Mouse (Mus musculus) liver, embryonic 11.5 days (tissue): ENCODE measurements around the gene Zbtb24. TPM values are rescaled to one million over a fixed set of nuclear protein-coding genes. Genes with fewer than 3 reads are reported as not detected.

ENCODE experiments used
- ATAC-seq: fragments of 200-750 bp; cut with Nextera tagmentation; replicated peaks from 2 replicates; pipeline ENCODE4 v1.8.0; 2017; ENCODE audit warnings: moderate number of reproducible peaks, mild to moderate bottlenecking, moderate TSS enrichment, moderate library complexity; ENCODE audit not compliant: low FRiP score
- DNase-seq: peaks from one replicate; pipeline ENCODE4 v3.0.0-alpha.2; 2017; ENCODE audit warnings: low spot score
- H3K27ac ChIP-seq: fragments of 300-500 bp; sonication (generic); 2 replicates; pipeline ENCODE4 v1.5.1; 2014; ENCODE audit warnings: mild to moderate bottlenecking, low read depth, low read length, control low read depth
- H3K27me3 ChIP-seq: fragments of 300-500 bp; sonication (generic); replicated peaks from 2 replicates; pipeline ENCODE4 v1.6.1; 2014; ENCODE audit warnings: low read length, mixed read lengths; ENCODE audit not compliant: control insufficient read depth, insufficient read depth
- H3K36me3 ChIP-seq: fragments of 300-500 bp; sonication (generic); 2 replicates; pipeline ENCODE4 v1.6.1; 2014; ENCODE audit warnings: mild to moderate bottlenecking, low read length, moderate library complexity, mixed read lengths; ENCODE audit not compliant: control insufficient read depth, insufficient read depth
- H3K4me1 ChIP-seq: fragments of 300-500 bp; sonication (generic); replicated peaks from 2 replicates; pipeline ENCODE4 v1.6.1; 2014; ENCODE audit warnings: low read length, mixed read lengths; ENCODE audit not compliant: control insufficient read depth, insufficient read depth
- H3K4me2 ChIP-seq: fragments of 300-500 bp; sonication (generic); 2 replicates; pipeline ENCODE4 v1.6.1; 2014; ENCODE audit warnings: mild to moderate bottlenecking, control low read depth, moderate library complexity
- H3K4me3 ChIP-seq: fragments of 300-500 bp; sonication (generic); 2 replicates; pipeline ENCODE4 v1.5.1; 2014; ENCODE audit warnings: low read depth, low read length, control low read depth
- H3K9ac ChIP-seq: fragments of 300-500 bp; sonication (generic); 2 replicates; pipeline ENCODE4 v1.6.1; 2014; ENCODE audit warnings: low read depth, low read length, control low read depth
- H3K9me3 ChIP-seq: fragments of 300-500 bp; sonication (generic); 2 replicates; pipeline ENCODE4 v1.6.1; 2016; ENCODE audit warnings: low read length, inconsistent platforms, mixed read lengths; ENCODE audit not compliant: control insufficient read depth
- WGBS: fragments of 180-500 bp; shearing (Covaris S2); extraction: QIAGEN DNeasy Blood & Tissue Kit; methylation state at CpG from one replicate; pipeline ENCODE4 v1.1.7; 2014; 5-methylcytosine and 5-hydroxymethylcytosine counted together
- polyA plus RNA-seq: library from polyadenylated mRNA; unstranded; fragments of >200 nt; fragmentation: Nextera tagmentation; extraction: Ambion mirVana; gene quantifications from 2 replicates; pipeline ENCODE4 v1.2.1, GENCODE M21; 2014

The Zbtb24 gene
- polyA plus RNA-seq, 1 experiment from 2014 or later, result 10.8 TPM

- Histone ChIP-seq H3K9me3 (no peaks in the 10 kb centered on the region), H3K9ac (no peak overlapping the region), H3K36me3 (peaks cover 18% of the 10 kb centered on the region; the same call in 1 of the 2 replicates), H3K27me3 (no peaks in the 10 kb centered on the region), H3K4me2 (no peak overlapping the region; the same call in 1 of the 2 replicates), H3K4me3 (peak overlapping the region; percentile 12; the same call in 1 of the 2 replicates), H3K27ac (no peak overlapping the region), H3K4me1 (peaks cover 19% of the 10 kb centered on the region)
- ATAC-seq (no peak), DNase-seq (no peak)
- WGBS, result 94% methylated on average over 9 of the region's 9 CpGs
Observed at GRCm38 (mm10) chr10:41451656-41452055, 1.5 kb downstream of the Zbtb24 start.

GRCm38 (mm10) chr10:41452791-41453190 lies 2.6 kb downstream of the Zbtb24 start:
- 83% methylated on average over 3 of the region's 3 CpGs for WGBS
- no peak for ATAC-seq
- Histone ChIP-seq H3K9me3 (no peaks in the 10 kb centered on the region), H3K4me2 (no peak overlapping the region), H3K27me3 (no peaks in the 10 kb centered on the region), H3K9ac (no peak overlapping the region), H3K36me3 (peaks cover 18% of the 10 kb centered on the region; the same call in 1 of the 2 replicates), H3K4me1 (peaks cover 19% of the 10 kb centered on the region), H3K4me3 (no peak overlapping the region), H3K27ac (no peak overlapping the region)
- no peak for DNase-seq

GRCm38 (mm10) chr10:41459990-41460389 lies 9.8 kb downstream of the Zbtb24 start:
- Histone ChIP-seq H3K27ac (no peak overlapping the region), H3K9me3 (no peaks in the 10 kb centered on the region), H3K9ac (no peak overlapping the region), H3K27me3 (no peaks in the 10 kb centered on the region), H3K4me3 (no peak overlapping the region), H3K4me1 (no peaks in the 10 kb centered on the region), H3K4me2 (no peak overlapping the region), H3K36me3 (peaks cover 21% of the 10 kb centered on the region; the same call in 1 of the 2 replicates)
- 77% methylated on average over 4 of the region's 4 CpGs for WGBS
- no peak for DNase-seq
- ATAC-seq, result no peak

GRCm38 (mm10) chr10:41460501-41460900 lies 10.3 kb downstream of the Zbtb24 start:
- ATAC-seq, result no peak
- peaks cover 16% of the 10 kb centered on the region; the same call in 1 of the 2 replicates for H3K36me3 ChIP-seq

GRCm38 (mm10) chr10:41461057-41461722 lies 11.0 kb downstream of the Zbtb24 start:
- Histone ChIP-seq H3K9ac (no peak overlapping the region), H3K4me1 (no peaks in the 10 kb centered on the region), H3K9me3 (no peaks in the 10 kb centered on the region), H3K27ac (no peak overlapping the region), H3K4me3 (no peak overlapping the region), H3K36me3 (peaks cover 13% of the 10 kb centered on the region; the same call in 1 of the 2 replicates), H3K4me2 (no peak overlapping the region), H3K27me3 (no peaks in the 10 kb centered on the region)
- WGBS, result 87% methylated on average over 3 of the region's 3 CpGs
- no peak for ATAC-seq
- no peak for DNase-seq

More at GRCm38 (mm10) chr10:41460501-41460900, 10.3 kb downstream of the Zbtb24 start:
- DNase-seq, result no peak
- Histone ChIP-seq H3K9me3 (no peaks in the 10 kb centered on the region), H3K4me2 (no peak overlapping the region), H3K27ac (no peak overlapping the region), H3K4me3 (no peak overlapping the region), H3K27me3 (no peaks in the 10 kb centered on the region), H3K9ac (no peak overlapping the region), H3K4me1 (no peaks in the 10 kb centered on the region)
- WGBS, result 43% methylated on average over 2 of the region's 2 CpGs

- H3K27ac ChIP-seq, result no peak overlapping the region
- H3K4me1 ChIP-seq, result no peaks in the 10 kb centered on the region
- H3K36me3 ChIP-seq, result peaks cover 8% of the 10 kb centered on the region; the same call in 1 of the 2 replicates
- no peak overlapping the region for H3K4me3 ChIP-seq
- ATAC-seq (no peak), DNase-seq (no peak)
- no peak overlapping the region for H3K9ac ChIP-seq
- H3K9me3 ChIP-seq, result no peaks in the 10 kb centered on the region
- 72% methylated on average over 15 of the region's 15 CpGs for WGBS
- H3K4me2 ChIP-seq, result no peak overlapping the region
- no peaks in the 10 kb centered on the region for H3K27me3 ChIP-seq
Observed at GRCm38 (mm10) chr10:41464401-41464955, 14.3 kb downstream of the Zbtb24 start.

- no peak for DNase-seq
- no peaks in the 10 kb centered on the region for H3K4me1 ChIP-seq
- 56% methylated on average over 6 of the region's 6 CpGs for WGBS
- no peak overlapping the region for H3K4me2 ChIP-seq
- no peaks in the 10 kb centered on the region for H3K27me3 ChIP-seq
- H3K9me3 ChIP-seq, result no peaks in the 10 kb centered on the region
- no peak overlapping the region for H3K27ac ChIP-seq
- ATAC-seq, result no peak
- no peak overlapping the region for H3K4me3 ChIP-seq
- H3K9ac ChIP-seq, result no peak overlapping the region
- peaks cover 8% of the 10 kb centered on the region; the same call in 1 of the 2 replicates for H3K36me3 ChIP-seq
Observed at GRCm38 (mm10) chr10:41467325-41467724, 17.1 kb downstream of the Zbtb24 start.

- no peaks in the 10 kb centered on the region for H3K36me3 ChIP-seq
- no peak overlapping the region for H3K27ac ChIP-seq
- DNase-seq (no peak), ATAC-seq (no peak)
- peaks cover 24% of the 10 kb centered on the region for H3K4me1 ChIP-seq
- H3K9ac ChIP-seq, result no peak overlapping the region
- H3K4me2 ChIP-seq, result no peak overlapping the region
- no peaks in the 10 kb centered on the region for H3K9me3 ChIP-seq
- WGBS, result 82% methylated on average over 3 of the region's 3 CpGs
- H3K4me3 ChIP-seq, result no peak overlapping the region
- H3K27me3 ChIP-seq, result no peaks in the 10 kb centered on the region
Observed at GRCm38 (mm10) chr10:41470693-41471092, 20.5 kb downstream of the Zbtb24 start.

- Histone ChIP-seq H3K4me1 (peaks cover 35% of the 10 kb centered on the region), H3K27ac (no peak overlapping the region), H3K4me3 (no peak overlapping the region), H3K9ac (no peak overlapping the region), H3K4me2 (no peak overlapping the region), H3K27me3 (no peaks in the 10 kb centered on the region), H3K36me3 (no peaks in the 10 kb centered on the region), H3K9me3 (no peaks in the 10 kb centered on the region)
- no peak for DNase-seq
- ATAC-seq, result no peak
Observed at GRCm38 (mm10) chr10:41472534-41472933, 22.4 kb downstream of the Zbtb24 start.
